Mouse (Mus musculus): ENCODE measurements around the gene Kntc1. TPM values are rescaled to one million over a fixed set of nuclear protein-coding genes. Genes with fewer than 3 reads are reported as not detected.

The Kntc1 gene
- 0.85 and 4.2 TPM in 2 replicates for polyA plus RNA-seq (2012; rRNA removed; ENCODE audit: low replicate concordance)

DNA sequence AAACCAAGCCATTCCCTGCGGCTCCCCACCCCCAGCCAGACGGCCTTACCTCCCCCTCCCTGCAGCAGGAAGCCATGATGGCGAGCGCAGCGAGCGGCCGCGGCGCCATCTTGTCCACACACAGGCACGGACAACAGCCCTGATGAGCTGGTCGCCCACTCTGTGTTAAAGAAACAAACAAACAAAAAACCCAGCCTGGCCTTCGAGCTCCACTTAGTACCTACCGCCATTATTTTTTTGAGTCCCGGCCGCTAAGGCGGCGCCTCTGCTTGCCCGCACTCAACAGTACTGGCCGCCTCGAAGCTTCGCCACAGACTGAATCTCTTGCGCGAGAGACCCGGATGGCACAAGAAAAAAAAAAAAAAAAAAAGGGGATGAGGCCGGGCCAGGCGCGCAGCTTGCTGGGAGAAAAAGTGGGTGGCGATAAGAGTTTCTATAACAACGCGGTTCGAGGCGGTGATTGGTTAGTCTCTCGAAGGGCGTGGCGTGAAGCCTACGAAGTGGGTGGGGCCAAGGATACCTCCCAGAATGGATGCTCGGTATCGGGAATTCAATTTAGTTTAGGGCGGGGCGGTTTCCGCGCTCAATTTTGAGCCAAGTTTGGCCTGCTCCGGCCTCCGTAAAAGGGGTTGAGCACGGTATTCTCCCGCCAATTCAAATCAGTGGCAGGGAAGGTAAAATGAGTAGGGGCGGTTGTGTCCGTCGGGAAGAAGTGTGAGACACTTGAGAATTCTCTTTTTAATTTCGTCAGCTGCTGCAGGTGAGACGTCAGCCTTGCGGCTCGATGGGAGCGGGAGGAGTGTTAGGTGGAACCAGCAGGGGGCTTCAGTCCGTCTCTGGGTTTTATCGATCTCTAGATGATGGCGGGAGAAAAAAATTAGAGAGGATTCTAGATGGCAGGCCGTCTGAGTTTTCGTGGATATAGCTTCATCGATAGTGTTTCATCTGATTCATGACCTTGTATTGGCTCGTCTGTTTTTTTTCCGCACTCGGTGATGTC lies at the start of gene Kntc1, which contains the start of gene Rsrc2:
Kntc1 (plus strand) TSS at position 652 of the 1,000 bp plus-strand sequence.
Rsrc2 (minus strand) TSS at position 350 of the 1,000 bp plus-strand sequence.

DNA sequence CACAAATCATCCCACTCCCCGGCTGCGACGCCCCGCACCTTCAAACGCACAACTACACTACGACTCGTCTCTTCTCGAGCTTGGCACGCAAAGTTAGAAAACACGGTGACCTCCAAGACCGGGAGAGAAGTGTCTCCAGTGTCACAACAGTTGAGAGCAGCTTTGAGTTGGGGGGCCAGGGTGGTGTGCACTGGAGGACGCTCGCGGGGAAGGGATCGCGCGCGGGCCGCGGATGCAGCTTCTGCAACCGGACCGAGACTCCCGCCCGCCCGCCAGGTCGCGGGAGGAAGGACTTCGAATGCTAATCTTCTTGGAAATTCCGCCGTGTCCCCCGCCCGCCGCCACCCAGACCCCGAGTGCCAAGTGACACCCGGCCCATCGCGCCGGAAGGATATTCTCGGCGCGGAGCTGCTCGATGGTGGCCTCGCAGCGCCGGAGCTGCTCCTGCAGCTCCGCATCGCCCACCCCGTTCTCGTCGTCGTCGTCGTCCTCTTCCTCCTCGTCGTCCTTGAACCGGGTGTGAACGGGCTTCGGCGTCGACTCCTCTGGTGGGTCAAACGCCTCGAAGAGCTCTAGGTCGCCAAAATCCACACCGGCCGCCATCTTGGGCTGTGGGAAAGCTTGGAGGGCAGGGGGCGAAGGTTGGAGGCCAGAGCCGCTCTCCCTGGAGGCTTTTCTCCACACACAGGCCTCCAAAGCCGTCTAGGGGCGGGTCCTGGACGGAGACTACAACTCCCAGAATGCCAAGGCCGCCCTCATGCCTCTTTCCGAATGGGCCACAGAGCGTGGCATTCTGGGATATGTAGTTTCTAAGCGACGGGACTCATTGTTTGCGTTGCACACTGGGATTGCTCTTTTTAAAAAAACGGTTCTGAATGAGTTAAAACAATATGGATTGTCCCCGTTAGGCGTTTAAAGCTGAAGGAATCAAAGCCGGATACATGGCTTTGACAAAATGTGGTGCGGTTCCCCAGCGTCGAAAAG lies 28.9 kb upstream of the Kntc1 start, which contains the start of gene Zcchc8:
Zcchc8 (minus strand) TSS at position 773 of the 984 bp plus-strand sequence.

GRCm38 (mm10) chr5:123865365-123865764 lies 115.8 kb downstream of the Kntc1 start, which contains the start of gene Hcar2:
Gene Hcar2, minus strand, starts transcription at chr5:123865499.

Other genes with a start within 250 kb of the Kntc1 start
- gene B3gnt4, start 239.3 kb upstream of the Kntc1 start, polyA plus RNA-seq (2012; rRNA removed; ENCODE audit: low replicate concordance), result 0.51 and 1.2 TPM in 2 replicates
- 75.7 and 79.9 TPM in 2 replicates for gene Diablo, start 225.5 kb upstream of the Kntc1 start, polyA plus RNA-seq (2012; rRNA removed; ENCODE audit: low replicate concordance)
- 0.92 and 3.2 TPM in 2 replicates for gene Gm49027, start 224.2 kb upstream of the Kntc1 start, polyA plus RNA-seq (2012; rRNA removed; ENCODE audit: low replicate concordance)
- 24.7 and 24.9 TPM in 2 replicates for gene Vps33a, start 176.7 kb upstream of the Kntc1 start, polyA plus RNA-seq (2012; rRNA removed; ENCODE audit: low replicate concordance)
- gene Clip1, start 65.1 kb upstream of the Kntc1 start, polyA plus RNA-seq (2012; rRNA removed; ENCODE audit: low replicate concordance), result 28.4 and 29.9 TPM in 2 replicates
- 18.3 and 30.2 TPM in 2 replicates for gene Zcchc8, start 28.6 kb upstream of the Kntc1 start, polyA plus RNA-seq (2012; rRNA removed; ENCODE audit: low replicate concordance)
- gene Rsrc2, start 302 bp upstream of the Kntc1 start, polyA plus RNA-seq (2012; rRNA removed; ENCODE audit: low replicate concordance), result 12.9 and 15.1 TPM in 2 replicates
- 18.1 and 25.1 TPM in 2 replicates for gene Hcar2, start 115.8 kb downstream of the Kntc1 start, polyA plus RNA-seq (2012; rRNA removed; ENCODE audit: low replicate concordance)
- gene Hcar1, start 130.3 kb downstream of the Kntc1 start, polyA plus RNA-seq (2012; rRNA removed; ENCODE audit: low replicate concordance), result 42.3 and 78.0 TPM in 2 replicates
- gene Denr, start 157.5 kb downstream of the Kntc1 start, polyA plus RNA-seq (2012; rRNA removed; ENCODE audit: low replicate concordance), result 13.5 and 17.4 TPM in 2 replicates
- 1.4 TPM in 2 replicates for gene Gm43518, start 177.7 kb downstream of the Kntc1 start, polyA plus RNA-seq (2012; rRNA removed; ENCODE audit: low replicate concordance)
- gene Ccdc62, start 181.0 kb downstream of the Kntc1 start, polyA plus RNA-seq (2012; rRNA removed; ENCODE audit: low replicate concordance), result 4.1 and 6.1 TPM in 2 replicates
- gene Hip1r, start 223.9 kb downstream of the Kntc1 start, polyA plus RNA-seq (2012; rRNA removed; ENCODE audit: low replicate concordance), result 8.6 and 11.8 TPM in 2 replicates